Mouse (Mus musculus) T-helper 17 cell (primary cell): Measurements from ENCODE around the gene Zfp775.

Experiments used
- in situ Hi-C, 2 experiments: fragments of 300-600 bp; cut with MboI, MseI; formaldehyde crosslinking; loops; 1 replicate in 1 of 2; 2 replicates in 1 of 2; pipeline ENCODE4 v1.15.1; 2025; ENCODE audit warnings: high pct_unique_total_duplicates in 2 of 2

Zfp775 gene

DNA sequence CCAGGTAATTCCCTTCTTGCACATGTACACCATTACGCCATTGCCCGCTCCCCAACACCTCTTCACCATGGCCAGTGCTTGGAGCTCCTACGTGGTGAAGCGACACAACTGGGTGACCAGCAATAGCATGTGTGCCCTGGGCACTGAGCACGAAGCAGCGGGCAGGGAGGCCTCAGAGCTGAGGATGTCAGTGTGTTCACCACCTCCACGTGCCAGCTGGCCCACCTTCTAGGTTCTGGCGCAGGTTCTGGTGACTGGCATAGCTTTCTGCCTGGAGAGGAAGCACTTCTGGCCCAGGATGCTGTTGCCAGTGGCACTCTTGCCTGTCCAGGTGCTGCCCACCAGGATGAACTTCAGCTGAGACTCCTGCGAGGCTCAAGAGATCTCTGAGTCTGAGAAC lies 63.6 kb downstream of the Zfp775 start:
- in situ Hi-C loops: loop anchor here in 1 of 2 experiments (10.0 kb wide), 1 partner anchor 981 kb away; no protein-coding TSS in a partner anchor

GRCm38 (mm10) chr6:48666159-48666586 lies 64.3 kb downstream of the Zfp775 start:
- in situ Hi-C loops: loop anchor here in 1 of 2 experiments (10.0 kb wide), 1 partner anchor 981 kb away; no protein-coding TSS in a partner anchor

GRCm38 (mm10) chr6:48668022-48668421 lies 66.2 kb downstream of the Zfp775 start:
- in situ Hi-C loops: loop anchor here in 1 of 2 experiments (10.0 kb wide), 1 partner anchor 983 kb away; no protein-coding TSS in a partner anchor

DNA sequence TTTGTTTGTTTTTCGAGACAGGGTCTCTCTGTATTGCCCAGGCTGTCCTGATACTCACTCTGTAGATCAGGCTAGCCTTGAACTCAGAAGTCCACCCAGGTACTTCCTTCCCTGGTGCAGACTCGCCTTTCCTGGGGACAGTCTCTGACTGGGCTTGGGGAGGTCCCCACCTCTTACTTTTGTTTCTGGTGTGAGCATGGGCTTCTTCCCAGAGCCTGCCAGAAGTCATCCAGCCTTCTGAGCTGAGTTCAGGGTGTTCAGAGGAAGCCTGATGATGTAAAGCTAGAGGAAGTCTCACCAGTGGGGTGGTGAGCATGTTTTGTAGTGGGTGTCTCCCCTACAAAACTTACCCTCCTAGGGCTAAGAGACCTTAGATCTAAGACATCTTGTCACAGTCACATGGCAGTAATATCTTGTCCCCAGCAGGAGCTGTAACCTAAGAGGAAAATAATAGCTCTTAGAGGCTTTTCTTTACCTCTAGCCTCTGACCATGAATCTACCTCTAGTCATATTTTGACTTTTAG lies 67.6 kb downstream of the Zfp775 start:
- in situ Hi-C loops: loop anchor here in 1 of 2 experiments (10.0 kb wide), 1 partner anchor 985 kb away; no protein-coding TSS in a partner anchor
